Mouse (Mus musculus): Measurements from ENCODE around the gene Cby1. TPM values are rescaled to one million over a fixed set of nuclear protein-coding genes. Genes with fewer than 3 reads are reported as not detected.
"Not testable (repeated sequence)": the region's sequence is repeated elsewhere in the genome, so short reads cannot be mapped to it uniquely, and the experiment has no call there.

Cby1 gene
- polyA plus RNA-seq, 1 experiment, result 32.3 TPM

- H3K4me1 ChIP-seq (ENCODE audit: control insufficient read depth, insufficient read depth, low read length), result no peaks in the 10 kb centered on the region
- 88% methylated on average over 8 of the region's 8 CpGs for WGBS
- H3K27ac ChIP-seq (ENCODE audit: insufficient read depth, low read length), result no peak overlapping the region
- no peak overlapping the region for H3K4me3 ChIP-seq (replicated peaks; ENCODE audit: insufficient read depth, low read depth, low read length)
- no peak for DNase-seq
- no peak for TF ChIP-seq POLR2A (IDR thresholded peaks at IDR 0.05; ENCODE audit: borderline replicate concordance, insufficient read depth, low read length)
- no peak for TF ChIP-seq CTCF (IDR thresholded peaks at IDR 0.05; ENCODE audit: borderline replicate concordance, insufficient read depth, low read depth, low read length)
- no peaks in the 10 kb centered on the region for H3K27me3 ChIP-seq (ENCODE audit: control insufficient read depth, insufficient read depth, low read length)
Measured at GRCm38 (mm10) chr15:79664666-79665065, 5.7 kb downstream of the Cby1 start.

- no peak for DNase-seq
- Histone ChIP-seq H3K27ac (ENCODE audit: insufficient read depth, low read length) (no peak overlapping the region), H3K4me1 (ENCODE audit: control insufficient read depth, insufficient read depth, low read length) (no peaks in the 10 kb centered on the region), H3K27me3 (ENCODE audit: control insufficient read depth, insufficient read depth, low read length) (no peaks in the 10 kb centered on the region), H3K4me3 (replicated peaks; ENCODE audit: insufficient read depth, low read depth, low read length) (no peak overlapping the region)
- TF ChIP-seq CTCF (IDR thresholded peaks at IDR 0.05; ENCODE audit: borderline replicate concordance, insufficient read depth, low read depth, low read length), result no peak
- no peak for TF ChIP-seq POLR2A (IDR thresholded peaks at IDR 0.05; ENCODE audit: borderline replicate concordance, insufficient read depth, low read length)
- 59% methylated on average over 10 of the region's 10 CpGs for WGBS
Measured at GRCm38 (mm10) chr15:79669195-79669594, 10.2 kb downstream of the Cby1 start.

- H3K27ac ChIP-seq (ENCODE audit: insufficient read depth, low read length), result no peak within 1 kb of the TSS; the same call in 1 of the 2 replicates
- WGBS, result 18% methylated on average over 33 of the region's 33 CpGs
- no peaks in the 10 kb centered on the region for H3K4me1 ChIP-seq (ENCODE audit: control insufficient read depth, insufficient read depth, low read length)
- H3K4me3 ChIP-seq (replicated peaks; ENCODE audit: insufficient read depth, low read depth, low read length), result peak within 1 kb of the TSS; percentile 81
- DNase-seq, result peak; percentile 89 to 91
- no peaks in the 10 kb centered on the region for H3K27me3 ChIP-seq (ENCODE audit: control insufficient read depth, insufficient read depth, low read length)
- TF ChIP-seq CTCF (IDR thresholded peaks at IDR 0.05; ENCODE audit: borderline replicate concordance, insufficient read depth, low read depth, low read length), result peak; percentile 55
- TF ChIP-seq POLR2A (IDR thresholded peaks at IDR 0.05; ENCODE audit: borderline replicate concordance, insufficient read depth, low read length), result peak; percentile 70
Measured at GRCm38 (mm10) chr15:79670249-79670971, 11.4 kb downstream of the Cby1 start, which contains the start of gene Tomm22. Tomm22 (plus strand) TSS chr15:79670861.

GRCm38 (mm10) chr15:79670972-79671299, 11.9 kb downstream of the Cby1 start:
- WGBS, result under 1% methylated on average over 37 of the region's 37 CpGs
- no peak for DNase-seq
- no peak overlapping the region; the same call in 1 of the 2 replicates for H3K27ac ChIP-seq (ENCODE audit: insufficient read depth, low read length)
- H3K4me3 ChIP-seq (replicated peaks; ENCODE audit: insufficient read depth, low read depth, low read length), result peak overlapping the region; percentile 81
- H3K27me3 ChIP-seq (ENCODE audit: control insufficient read depth, insufficient read depth, low read length), result no peaks in the 10 kb centered on the region
- no peaks in the 10 kb centered on the region for H3K4me1 ChIP-seq (ENCODE audit: control insufficient read depth, insufficient read depth, low read length)
- no peak for TF ChIP-seq POLR2A (IDR thresholded peaks at IDR 0.05; ENCODE audit: borderline replicate concordance, insufficient read depth, low read length)
- TF ChIP-seq CTCF (IDR thresholded peaks at IDR 0.05; ENCODE audit: borderline replicate concordance, insufficient read depth, low read depth, low read length), result no peak

DNA sequence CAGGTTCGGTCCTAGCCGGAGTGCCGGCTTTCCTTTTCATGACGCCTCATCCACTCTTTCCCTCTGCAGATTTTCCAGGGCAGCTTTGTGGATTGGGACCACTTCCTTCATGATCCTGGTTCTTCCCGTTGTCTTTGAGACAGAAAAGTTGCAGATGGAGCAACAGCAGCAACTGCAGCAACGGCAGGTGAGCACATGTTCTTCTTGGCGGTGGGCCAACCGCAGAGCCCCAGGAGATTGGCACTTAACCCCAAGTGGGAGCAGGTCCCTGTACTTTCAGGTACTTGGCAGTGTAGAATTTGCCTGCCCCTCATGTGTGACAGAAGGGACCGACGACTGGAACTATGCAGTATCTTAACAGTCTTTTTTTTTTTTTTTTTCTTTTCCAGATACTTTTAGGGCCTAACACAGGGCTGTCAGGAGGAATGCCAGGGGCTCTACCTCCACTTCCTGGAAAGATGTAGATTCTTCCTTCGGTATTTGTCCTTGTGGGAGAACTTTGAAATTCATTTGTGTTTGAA, 12.9 kb downstream of the Cby1 start:
- H3K27me3 ChIP-seq (ENCODE audit: control insufficient read depth, insufficient read depth, low read length); H3K27ac ChIP-seq (ENCODE audit: insufficient read depth, low read length); H3K4me1 ChIP-seq (ENCODE audit: control insufficient read depth, insufficient read depth, low read length): not testable (repeated sequence)
- WGBS, result 52% methylated on average over 11 of the region's 11 CpGs
- DNase-seq, result peak in 1 of 2 experiments; percentile 36
- peak overlapping the region; percentile 32 for H3K4me3 ChIP-seq (replicated peaks; ENCODE audit: insufficient read depth, low read depth, low read length)

DNA sequence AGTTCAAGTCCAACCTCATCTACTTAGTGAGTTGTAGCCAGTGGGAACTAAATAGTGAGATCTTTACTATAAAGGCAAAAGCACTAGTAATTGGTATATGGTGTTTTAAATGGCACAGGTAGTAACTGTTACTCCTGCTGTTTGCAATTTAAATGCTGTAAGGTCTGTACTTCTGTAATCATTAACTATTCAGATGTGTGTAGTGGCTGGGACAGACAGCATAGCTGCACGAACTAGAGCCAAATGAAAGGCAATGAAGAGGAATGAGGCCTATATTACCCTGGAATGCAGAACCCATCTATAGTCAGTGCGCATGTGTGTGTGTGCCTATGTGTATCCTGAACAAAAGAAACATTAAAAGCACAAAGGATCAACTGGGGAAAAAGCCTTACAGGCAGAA, 18.9 kb downstream of the Cby1 start:
- no peaks in the 10 kb centered on the region for H3K27me3 ChIP-seq (ENCODE audit: control insufficient read depth, insufficient read depth, low read length)
- no peak for DNase-seq
- H3K4me1 ChIP-seq (ENCODE audit: control insufficient read depth, insufficient read depth, low read length), result peaks cover 10% of the 10 kb centered on the region
- no peak overlapping the region for H3K4me3 ChIP-seq (replicated peaks; ENCODE audit: insufficient read depth, low read depth, low read length)
- TF ChIP-seq CTCF (IDR thresholded peaks at IDR 0.05; ENCODE audit: borderline replicate concordance, insufficient read depth, low read depth, low read length) (no peak), POLR2A (IDR thresholded peaks at IDR 0.05; ENCODE audit: borderline replicate concordance, insufficient read depth, low read length) (no peak)
- 87% methylated on average over 2 of the region's 2 CpGs for WGBS
- H3K27ac ChIP-seq (ENCODE audit: insufficient read depth, low read length), result no peak overlapping the region

DNA sequence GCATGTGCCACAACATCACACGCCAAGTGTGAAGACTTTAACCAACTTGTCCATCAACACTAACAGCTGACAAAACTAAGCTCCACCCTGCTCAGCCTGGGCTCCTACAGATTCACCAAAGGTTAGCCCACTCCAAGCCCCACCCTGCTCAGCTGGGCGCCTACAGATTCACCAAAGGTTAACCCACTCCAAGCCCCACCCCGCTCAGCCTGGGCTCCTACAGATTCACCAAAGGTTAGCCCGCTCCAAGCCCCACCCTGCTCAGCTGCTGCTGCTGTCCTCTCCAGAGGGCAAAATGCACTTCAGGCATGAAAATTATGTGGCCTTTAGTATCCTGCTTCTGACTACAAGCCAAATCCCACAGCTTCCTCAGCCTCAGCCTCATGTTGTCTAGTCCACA, 23.0 kb downstream of the Cby1 start:
- no peaks in the 10 kb centered on the region for H3K27me3 ChIP-seq (ENCODE audit: control insufficient read depth, insufficient read depth, low read length)
- H3K27ac ChIP-seq (ENCODE audit: insufficient read depth, low read length), result no peak overlapping the region
- WGBS, result 73% methylated on average over 4 of the region's 4 CpGs
- H3K4me1 ChIP-seq (ENCODE audit: control insufficient read depth, insufficient read depth, low read length), result peaks cover 13% of the 10 kb centered on the region
- no peak overlapping the region for H3K4me3 ChIP-seq (replicated peaks; ENCODE audit: insufficient read depth, low read depth, low read length)
- no peak for DNase-seq
- TF ChIP-seq CTCF (IDR thresholded peaks at IDR 0.05; ENCODE audit: borderline replicate concordance, insufficient read depth, low read depth, low read length) (no peak), POLR2A (IDR thresholded peaks at IDR 0.05; ENCODE audit: borderline replicate concordance, insufficient read depth, low read length) (no peak)

DNA sequence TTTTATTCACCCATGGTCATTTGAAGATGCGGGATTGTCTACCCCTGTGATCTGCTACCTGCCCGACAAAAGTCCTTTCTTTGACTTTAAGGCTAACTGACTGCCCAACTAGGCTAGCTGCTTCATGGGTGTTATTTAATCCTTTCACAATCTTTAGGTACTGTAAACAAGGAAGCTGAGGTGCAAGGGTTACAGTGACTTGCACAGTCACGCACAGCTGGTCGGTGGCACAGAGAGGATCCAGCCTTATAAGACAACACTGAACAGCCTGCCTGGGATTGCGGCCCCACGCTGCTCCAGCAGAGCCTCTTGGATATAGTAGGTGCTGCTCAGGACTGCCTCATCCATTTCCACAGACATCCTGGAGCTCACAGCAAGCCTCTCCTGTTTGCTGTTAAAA, 24.1 kb downstream of the Cby1 start:
- 62% methylated on average over 6 of the region's 6 CpGs for WGBS

More for the DNA sequence above, 24.1 kb downstream of the Cby1 start:
- Histone ChIP-seq H3K4me3 (replicated peaks; ENCODE audit: insufficient read depth, low read depth, low read length) (no peak overlapping the region), H3K27ac (ENCODE audit: insufficient read depth, low read length) (no peak overlapping the region), H3K27me3 (ENCODE audit: control insufficient read depth, insufficient read depth, low read length) (no peaks in the 10 kb centered on the region), H3K4me1 (ENCODE audit: control insufficient read depth, insufficient read depth, low read length) (peaks cover 13% of the 10 kb centered on the region)
- no peak for TF ChIP-seq CTCF (IDR thresholded peaks at IDR 0.05; ENCODE audit: borderline replicate concordance, insufficient read depth, low read depth, low read length)
- TF ChIP-seq POLR2A (IDR thresholded peaks at IDR 0.05; ENCODE audit: borderline replicate concordance, insufficient read depth, low read length), result no peak
- no peak for DNase-seq
